Mouse (Mus musculus) liver, embryonic 12.5 days (tissue): Measurements from ENCODE around the gene Cox5b. TPM values are rescaled to one million over a fixed set of nuclear protein-coding genes. Genes with fewer than 3 reads are reported as not detected.
A peak's percentile ranks its signal among the peaks of the same experiment; 100 is the strongest.
"Not testable (repeated sequence)": the region's sequence is repeated elsewhere in the genome, so short reads cannot be mapped to it uniquely, and the experiment has no call there.

ENCODE experiments used
- ATAC-seq: fragments of 200-750 bp; cut with Nextera tagmentation; 2 replicates; pipeline ENCODE4 v1.8.0; 2017; ENCODE audit warnings: moderate number of reproducible peaks, mild to moderate bottlenecking, moderate library complexity
- H3K27ac ChIP-seq: fragments of 300-500 bp; sonication (generic); 2 replicates; pipeline ENCODE4 v1.5.1; 2016; ENCODE audit warnings: mild to moderate bottlenecking
- H3K27me3 ChIP-seq: fragments of 300-500 bp; sonication (generic); replicated peaks from 2 replicates; pipeline ENCODE4 v1.6.1; 2016; ENCODE audit warnings: mild to moderate bottlenecking, moderate library complexity
- H3K36me3 ChIP-seq: fragments of 300-500 bp; sonication (generic); 2 replicates; pipeline ENCODE4 v1.6.1; 2016; ENCODE audit warnings: mild to moderate bottlenecking, moderate library complexity
- H3K4me1 ChIP-seq: fragments of 300-500 bp; sonication (generic); 2 replicates; pipeline ENCODE4 v1.6.1; 2016
- H3K4me2 ChIP-seq: fragments of 300-500 bp; sonication (generic); 2 replicates; pipeline ENCODE4 v1.6.1; 2016; ENCODE audit warnings: mild to moderate bottlenecking, moderate library complexity
- H3K4me3 ChIP-seq: fragments of 300-500 bp; sonication (generic); 2 replicates; pipeline ENCODE4 v1.5.1; 2016; ENCODE audit warnings: mild to moderate bottlenecking, moderate library complexity
- H3K9ac ChIP-seq: fragments of 300-500 bp; sonication (generic); 2 replicates; pipeline ENCODE4 v1.6.1; 2016; ENCODE audit warnings: mild to moderate bottlenecking, moderate library complexity
- H3K9me3 ChIP-seq: fragments of 300-500 bp; sonication (generic); replicated peaks from 2 replicates; pipeline ENCODE4 v1.6.1; 2016; ENCODE audit warnings: mild to moderate bottlenecking, moderate library complexity
- WGBS: fragments of 180-500 bp; shearing (Covaris S2); methylation state at CpG from one replicate; pipeline ENCODE4 v1.1.7; 2016; ENCODE audit not compliant: insufficient replicate concordance; 5-methylcytosine and 5-hydroxymethylcytosine counted together
- polyA plus RNA-seq: library from polyadenylated mRNA; unstranded; fragments of >200 nt; fragmentation: Nextera tagmentation; extraction: Ambion mirVana; gene quantifications from 2 replicates; pipeline ENCODE4 v1.2.1, GENCODE M21; 2016

Cox5b gene
- polyA plus RNA-seq, 1 experiment from 2014 or later = 538 TPM

DNA sequence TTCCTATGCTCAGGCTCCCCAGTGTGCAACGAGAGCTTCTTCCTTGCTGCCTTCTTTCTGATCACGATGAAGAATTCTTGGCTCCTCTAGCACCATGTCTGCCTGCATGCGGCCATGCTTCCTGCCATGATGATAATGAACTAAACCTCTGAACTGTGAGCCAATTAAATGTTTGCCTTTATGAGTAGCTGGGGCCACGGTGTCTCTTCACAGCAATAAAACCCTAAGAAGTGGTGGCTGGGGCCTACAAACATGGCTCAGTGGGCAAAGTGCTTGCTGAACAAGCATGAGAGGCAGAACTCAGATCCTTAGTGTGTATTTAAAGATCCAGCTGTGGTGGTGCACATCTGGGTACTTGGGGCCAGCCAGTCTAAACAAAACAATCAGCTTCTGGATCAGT is 25.3 kb upstream of the Cox5b start:
- Histone ChIP-seq H3K4me3 (no peak overlapping the region), H3K9me3 (no peaks in the 10 kb centered on the region), H3K27ac (no peak overlapping the region), H3K36me3 (no peaks in the 10 kb centered on the region), H3K27me3 (no peaks in the 10 kb centered on the region), H3K4me1 (peaks cover 39% of the 10 kb centered on the region), H3K9ac (no peak overlapping the region), H3K4me2 (no peak overlapping the region)
- ATAC-seq = no peak
- WGBS = 69% methylated on average over 4 of the region's 4 CpGs

DNA sequence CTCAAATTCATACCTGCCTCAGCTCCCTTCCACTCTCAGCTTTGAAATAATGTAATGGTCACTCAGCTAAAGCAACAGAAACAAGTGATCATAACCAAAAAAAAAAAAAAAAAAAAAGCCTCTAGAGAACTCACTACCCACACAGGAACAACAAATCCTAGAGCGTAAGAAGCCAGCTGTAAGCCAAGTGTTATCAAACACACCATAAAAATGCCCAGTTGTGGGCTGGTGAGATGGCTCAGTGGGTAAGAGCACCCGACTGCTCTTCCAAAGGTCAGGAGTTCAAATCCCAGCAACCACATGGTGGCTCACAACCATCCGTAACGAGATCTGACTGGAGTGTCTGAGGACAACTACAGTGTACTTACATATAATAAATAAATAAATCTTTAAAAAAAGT is 23.2 kb upstream of the Cox5b start:
- H3K4me3 ChIP-seq, H3K36me3 ChIP-seq, H3K9ac ChIP-seq, H3K4me2 ChIP-seq, H3K27me3 ChIP-seq, H3K27ac ChIP-seq, ATAC-seq, H3K9me3 ChIP-seq: not testable (repeated sequence)
- peaks cover 53% of the 10 kb centered on the region for H3K4me1 ChIP-seq
- 71% methylated on average over 4 of the region's 4 CpGs for WGBS

DNA sequence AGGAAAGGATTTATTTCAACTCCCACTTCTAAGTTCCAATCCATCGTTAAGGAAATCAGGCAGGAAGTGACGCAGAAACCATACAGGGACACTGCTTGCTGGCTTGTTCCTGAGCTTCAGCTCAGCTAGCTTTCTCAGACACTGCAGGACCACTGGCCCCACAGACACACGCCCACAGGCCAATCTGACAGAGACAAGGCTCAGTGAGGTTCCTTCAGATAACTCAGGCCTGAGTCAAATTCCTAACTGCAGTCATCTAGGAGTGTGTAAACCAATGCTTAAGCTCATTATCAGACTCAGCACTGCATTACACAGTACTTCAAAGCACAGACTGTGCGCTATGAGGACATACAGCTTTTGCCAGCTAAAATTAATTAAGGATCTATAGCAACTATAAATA is 21.0 kb upstream of the Cox5b start:
- 16% methylated on average over 4 of the region's 4 CpGs for WGBS
- H3K4me3 ChIP-seq = no peak overlapping the region
- H3K4me2 ChIP-seq = peak overlapping the region; percentile 16
- no peaks in the 10 kb centered on the region for H3K27me3 ChIP-seq
- 0 out of 2 replicates have a peak overlapping the region, but pooled peaks have one; percentile 36 for H3K27ac ChIP-seq
- H3K4me1 ChIP-seq = peaks cover 46% of the 10 kb centered on the region
- no peaks in the 10 kb centered on the region for H3K36me3 ChIP-seq
- no peaks in the 10 kb centered on the region for H3K9me3 ChIP-seq
- no peak overlapping the region for H3K9ac ChIP-seq
- ATAC-seq = peak; percentile 90

DNA sequence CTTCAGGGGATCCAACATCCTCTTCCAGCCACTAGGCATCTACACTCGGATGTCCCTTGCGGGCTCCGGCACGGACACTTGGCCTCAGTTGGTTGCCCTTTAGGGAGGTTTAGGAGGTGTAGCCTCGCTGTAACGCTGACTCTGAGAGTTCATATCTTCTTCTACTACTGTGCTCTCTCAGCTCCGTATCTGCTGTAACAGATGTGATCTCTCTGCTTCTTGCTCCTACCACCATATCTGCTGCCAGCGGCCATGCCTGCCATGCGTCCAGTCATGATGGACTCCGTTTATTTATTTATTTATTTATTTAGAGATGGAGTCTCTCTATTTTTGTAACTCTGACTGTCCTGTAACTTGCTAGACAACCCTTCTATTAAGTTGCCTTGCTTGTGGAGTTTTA is 20.0 kb upstream of the Cox5b start:
- Histone ChIP-seq H3K9ac (no peak overlapping the region), H3K4me1 (peaks cover 42% of the 10 kb centered on the region), H3K4me3 (no peak overlapping the region), H3K9me3 (no peaks in the 10 kb centered on the region), H3K4me2 (peak overlapping the region; percentile 38), H3K36me3 (no peaks in the 10 kb centered on the region), H3K27ac (no peak overlapping the region), H3K27me3 (no peaks in the 10 kb centered on the region)
- 50% methylated on average over 10 of the region's 10 CpGs for WGBS
- ATAC-seq = peak; percentile 73

DNA sequence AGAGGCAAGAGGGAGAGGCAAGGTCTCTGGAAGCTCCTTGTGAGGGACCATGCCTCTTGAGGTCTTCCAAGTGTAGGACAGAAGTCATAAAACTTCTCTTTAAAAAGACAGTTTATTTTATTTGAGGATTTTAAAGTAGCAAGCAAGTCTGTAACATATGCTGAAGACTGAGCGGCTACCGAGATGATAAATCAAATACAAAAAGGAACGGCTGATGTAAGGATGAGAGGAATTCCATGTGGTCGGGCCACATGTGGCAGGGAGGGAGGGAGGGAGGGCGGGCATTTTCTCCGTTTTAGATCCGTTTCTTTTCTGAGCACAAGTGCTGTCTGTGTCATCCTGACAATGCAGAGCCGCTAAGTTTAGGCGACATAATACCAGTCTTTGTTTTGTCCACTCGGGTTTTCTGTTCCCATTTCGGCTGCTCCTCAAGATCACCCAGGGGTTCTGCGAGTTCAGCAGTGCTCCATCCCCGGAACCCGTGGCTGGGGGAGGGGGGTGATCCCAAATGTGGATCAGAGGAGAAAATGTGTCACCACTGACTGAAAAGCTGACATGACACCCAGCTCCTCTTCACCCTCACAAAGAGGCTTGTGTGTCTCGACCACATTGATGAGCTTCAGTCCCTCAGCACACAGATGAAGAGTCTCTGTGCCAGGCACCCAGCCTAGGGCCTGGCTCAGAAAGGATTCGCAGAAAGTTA is 18.4 kb upstream of the Cox5b start:
- no peak for ATAC-seq
- no peak overlapping the region for H3K4me2 ChIP-seq
- 74% methylated on average over 16 of the region's 16 CpGs for WGBS

DNA sequence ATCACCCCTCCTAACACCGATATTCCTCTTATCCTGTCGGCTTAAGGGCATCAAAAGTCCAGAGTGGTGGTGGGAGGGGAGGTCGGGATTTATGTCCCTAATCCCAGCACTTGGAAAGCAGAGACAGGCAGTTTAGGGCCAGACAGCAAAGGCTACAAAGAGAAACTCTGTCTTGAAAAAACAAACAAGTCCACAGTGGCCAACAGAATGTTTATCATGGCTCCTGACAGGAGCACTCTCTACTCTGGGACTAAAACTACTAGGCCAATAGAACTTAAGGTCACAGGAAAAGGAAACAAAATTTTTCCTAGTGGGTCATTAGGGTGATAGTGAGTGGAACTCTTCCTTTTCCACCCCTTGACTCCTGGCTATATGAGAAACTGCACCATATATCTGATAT is 16.3 kb upstream of the Cox5b start:
- Histone ChIP-seq H3K4me3 (no peak overlapping the region), H3K4me2 (no peak overlapping the region), H3K27me3 (no peaks in the 10 kb centered on the region), H3K9ac (no peak overlapping the region), H3K27ac (no peak overlapping the region), H3K4me1 (peaks cover 30% of the 10 kb centered on the region), H3K9me3 (no peaks in the 10 kb centered on the region), H3K36me3 (no peaks in the 10 kb centered on the region)
- ATAC-seq = no peak
- WGBS = 54% methylated on average over 3 of the region's 3 CpGs

More for the DNA sequence above, 18.4 kb upstream of the Cox5b start:
- Histone ChIP-seq H3K4me3 (no peak overlapping the region), H3K4me1 (peaks cover 42% of the 10 kb centered on the region), H3K36me3 (no peaks in the 10 kb centered on the region), H3K9me3 (no peaks in the 10 kb centered on the region), H3K9ac (no peak overlapping the region), H3K27me3 (no peaks in the 10 kb centered on the region), H3K27ac (no peak overlapping the region)

DNA sequence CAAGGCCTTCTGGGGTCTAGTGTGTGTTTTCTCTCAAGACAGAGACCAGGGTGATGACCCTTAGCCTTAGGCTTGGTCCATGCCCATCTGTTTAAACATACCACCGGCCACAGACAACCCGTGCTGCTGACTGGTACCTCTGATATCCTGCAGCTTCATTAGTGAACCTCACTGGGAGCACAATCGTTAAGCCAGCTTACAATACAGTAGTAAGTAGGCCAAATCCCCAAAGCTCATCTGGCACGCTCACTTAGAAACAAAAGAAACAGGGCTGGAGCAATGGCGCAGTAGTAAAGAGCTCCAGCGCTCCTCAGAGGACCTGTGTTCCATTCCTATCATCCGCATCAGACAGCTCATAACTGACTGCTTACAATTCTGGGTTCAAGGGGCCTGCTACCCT is 10.4 kb upstream of the Cox5b start:
- ATAC-seq = no peak
- Histone ChIP-seq H3K9me3 (no peaks in the 10 kb centered on the region), H3K9ac (no peak overlapping the region), H3K4me3 (no peak overlapping the region), H3K4me2 (no peak overlapping the region), H3K4me1 (no peaks in the 10 kb centered on the region), H3K36me3 (no peaks in the 10 kb centered on the region), H3K27ac (no peak overlapping the region), H3K27me3 (no peaks in the 10 kb centered on the region)
- WGBS = 76% methylated on average over 7 of the region's 7 CpGs

DNA sequence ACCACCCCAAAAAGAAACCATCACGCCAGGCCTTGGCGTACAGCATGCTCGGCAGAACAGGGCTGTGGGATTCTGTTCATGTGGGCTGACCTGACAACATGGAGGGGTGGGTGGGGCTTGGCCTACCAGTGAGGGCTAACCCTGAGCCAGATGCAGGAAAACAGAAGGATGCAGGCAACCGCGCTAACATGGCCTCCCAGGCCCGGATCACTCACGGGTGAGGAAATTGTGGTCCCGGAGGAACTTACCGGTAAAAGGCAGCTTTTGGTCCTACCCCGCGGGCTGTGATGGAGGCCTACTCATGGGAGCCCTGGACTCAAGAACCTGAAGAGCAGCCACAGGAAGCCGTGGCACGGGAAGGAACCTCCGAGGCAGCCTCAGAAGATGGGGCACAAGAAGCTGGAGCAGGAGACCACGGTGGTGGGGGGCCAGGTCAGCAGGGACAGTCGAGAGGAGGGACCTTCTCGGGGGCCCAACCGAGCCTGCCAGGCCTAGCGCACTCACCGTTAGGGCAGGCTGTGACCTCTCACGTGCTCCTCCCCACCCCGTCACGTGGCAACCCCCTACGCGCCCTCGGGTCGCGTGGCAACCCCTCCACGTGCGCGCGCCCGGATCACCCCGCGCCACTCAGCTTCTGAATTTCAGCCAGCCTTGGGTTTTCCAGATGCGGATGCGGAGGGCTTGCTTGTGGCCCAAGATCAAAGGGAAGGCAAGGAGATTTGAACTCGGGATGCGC is 8.5 kb upstream of the Cox5b start, which contains the start of gene Fam178b:
Gene Fam178b (minus strand): TSS at position 564 of the 736 bp plus-strand sequence.
- H3K9me3 ChIP-seq = no peaks in the 10 kb centered on the region
- no peak within 1 kb of the TSS for H3K9ac ChIP-seq
- H3K4me1 ChIP-seq = no peaks in the 10 kb centered on the region
- no peaks in the 10 kb centered on the region for H3K36me3 ChIP-seq
- 83% methylated on average over 39 of the region's 39 CpGs for WGBS
- no peaks in the 10 kb centered on the region for H3K27me3 ChIP-seq
- H3K4me2 ChIP-seq = no peak within 1 kb of the TSS
- ATAC-seq = no peak
- no peak within 1 kb of the TSS for H3K27ac ChIP-seq
- no peak within 1 kb of the TSS for H3K4me3 ChIP-seq

DNA sequence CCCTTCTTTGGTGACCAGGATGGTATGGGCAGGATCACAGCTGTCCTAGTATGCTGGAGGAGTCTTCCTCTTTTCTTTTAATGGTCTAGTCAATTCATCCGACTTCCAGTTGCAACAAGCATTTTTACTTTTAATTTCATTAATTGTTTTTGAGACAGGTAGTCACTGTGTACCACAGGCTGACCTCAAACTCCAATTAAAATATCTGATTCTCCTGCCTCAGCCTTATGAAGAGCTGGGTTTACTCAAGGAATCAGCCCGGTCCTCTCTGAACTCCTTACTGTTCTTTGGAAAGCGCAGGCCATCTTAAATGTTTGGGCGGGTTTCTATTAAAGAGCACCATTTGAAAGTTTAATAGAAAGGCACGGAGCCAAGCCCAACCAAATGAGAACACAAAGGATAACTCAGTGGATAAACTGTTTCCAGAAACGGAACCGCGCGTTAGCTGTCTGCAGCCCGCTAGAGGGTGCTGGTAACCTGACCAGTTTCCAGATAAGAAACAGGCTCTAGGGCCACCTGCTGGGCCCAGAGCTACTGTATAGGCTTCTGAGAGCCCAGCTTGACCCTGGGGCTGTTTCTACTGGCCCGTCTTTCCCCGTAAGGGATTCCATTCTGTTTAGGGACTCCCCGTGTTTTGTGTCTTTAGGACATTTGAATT is 7.3 kb upstream of the Cox5b start:
- WGBS = 9% methylated on average over 13 of the region's 13 CpGs
- peak; percentile 77 for ATAC-seq
- H3K4me1 ChIP-seq = no peaks in the 10 kb centered on the region
- no peaks in the 10 kb centered on the region for H3K36me3 ChIP-seq
- no peaks in the 10 kb centered on the region for H3K27me3 ChIP-seq
- H3K4me3 ChIP-seq = no peak overlapping the region
- no peaks in the 10 kb centered on the region for H3K9me3 ChIP-seq
- H3K9ac ChIP-seq = no peak overlapping the region
- H3K4me2 ChIP-seq = no peak overlapping the region
- no peak overlapping the region for H3K27ac ChIP-seq

DNA sequence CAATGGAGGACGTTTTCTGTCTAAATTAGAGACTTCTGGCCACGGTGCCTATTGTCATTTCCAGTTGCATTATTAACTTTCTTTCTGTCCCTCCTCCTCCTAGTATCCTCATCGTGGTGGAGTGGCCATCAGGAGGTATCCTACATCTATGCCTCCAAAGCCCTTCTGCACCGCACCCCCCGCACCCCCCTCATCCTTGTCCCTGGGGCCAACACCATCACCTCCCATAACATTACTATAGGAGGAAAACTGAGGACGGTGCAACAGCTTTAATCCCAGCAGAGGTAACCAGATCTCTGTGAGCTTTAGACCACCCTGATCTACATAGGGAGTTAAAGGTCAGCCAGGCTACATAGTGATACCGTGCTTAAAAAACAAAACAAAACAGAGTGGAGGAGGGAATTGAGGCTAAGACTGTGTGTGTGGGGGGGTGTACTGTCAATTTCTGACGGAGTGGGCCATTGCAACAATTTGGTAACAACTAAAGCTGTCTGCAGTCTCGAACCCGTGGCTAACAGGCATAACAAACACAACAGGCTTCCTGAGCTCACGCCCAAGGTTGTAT is 496 bp upstream of the Cox5b start:
- H3K4me1 ChIP-seq = peaks cover 19% of the 10 kb centered on the region
- no peaks in the 10 kb centered on the region for H3K27me3 ChIP-seq
- H3K36me3 ChIP-seq = peaks cover 32% of the 10 kb centered on the region
- peak overlapping the region; percentile 92 for H3K4me3 ChIP-seq
- peak overlapping the region; percentile 71 for H3K9ac ChIP-seq
- ATAC-seq = peak; percentile 16; the same call in 1 of the 2 replicates
- no peaks in the 10 kb centered on the region for H3K9me3 ChIP-seq
- WGBS = 60% methylated on average over 11 of the region's 11 CpGs
- H3K27ac ChIP-seq = peak overlapping the region; percentile 79
- peak overlapping the region; percentile 89 for H3K4me2 ChIP-seq

DNA sequence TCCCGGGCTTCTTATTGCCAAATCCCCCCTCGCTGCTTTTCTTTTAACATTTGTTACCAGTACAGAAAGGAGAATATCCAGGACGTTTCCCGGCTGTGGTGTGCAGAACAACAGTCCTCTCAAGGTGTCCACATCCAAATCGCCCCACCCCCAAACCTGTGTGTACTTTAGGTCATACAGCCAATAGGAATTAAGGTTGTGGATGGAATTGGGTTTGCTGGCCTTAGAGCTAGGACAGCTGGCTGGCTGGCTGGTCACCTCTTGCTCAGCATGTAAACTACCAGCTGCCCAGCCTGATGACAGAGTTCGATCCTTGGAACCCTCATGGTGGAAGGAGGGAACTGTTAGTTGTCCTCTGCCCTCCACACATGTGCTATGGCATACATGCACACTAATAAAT is 3.6 kb downstream of the Cox5b start:
- Histone ChIP-seq H3K4me1 (peaks cover 23% of the 10 kb centered on the region), H3K4me3 (no peak overlapping the region), H3K27ac (no peak overlapping the region), H3K27me3 (no peaks in the 10 kb centered on the region), H3K9me3 (no peaks in the 10 kb centered on the region), H3K36me3 (peaks cover 46% of the 10 kb centered on the region), H3K4me2 (no peak overlapping the region), H3K9ac (no peak overlapping the region)
- 80% methylated on average over 6 of the region's 6 CpGs for WGBS
- ATAC-seq = no peak

DNA sequence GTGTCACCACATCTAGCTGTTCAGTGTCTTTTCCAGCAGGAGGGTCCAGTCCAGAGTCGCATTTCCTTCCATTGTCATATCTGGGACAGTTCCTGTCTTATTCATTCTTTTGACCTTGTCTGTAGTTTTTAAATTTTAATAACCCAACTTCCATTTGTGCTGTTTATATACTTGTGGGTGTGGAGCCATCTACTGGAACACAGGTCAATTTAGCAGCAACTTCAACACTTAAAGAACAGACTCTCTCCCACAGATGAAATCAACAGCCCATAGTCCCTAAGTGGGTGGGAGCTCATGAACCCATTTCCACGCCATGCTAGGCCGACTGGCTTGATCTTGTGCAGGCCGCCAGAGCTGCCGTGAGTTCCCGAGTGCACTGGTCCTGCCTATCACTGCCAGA is 5.2 kb downstream of the Cox5b start:
- ATAC-seq = no peak
- Histone ChIP-seq H3K4me3 (no peak overlapping the region), H3K36me3 (peaks cover 62% of the 10 kb centered on the region), H3K4me1 (peaks cover 17% of the 10 kb centered on the region), H3K9ac (no peak overlapping the region), H3K27me3 (no peaks in the 10 kb centered on the region), H3K27ac (no peak overlapping the region), H3K9me3 (no peaks in the 10 kb centered on the region), H3K4me2 (no peak overlapping the region)
- WGBS = 59% methylated on average over 6 of the region's 6 CpGs
